Mouse (Mus musculus) intestine, postnatal 0 days (tissue): ENCODE results near the gene Gm10668. TPM values are rescaled to one million over a fixed set of nuclear protein-coding genes. Genes with fewer than 3 reads are reported as not detected.
"Not testable (repeated sequence)": the region's sequence is repeated elsewhere in the genome, so short reads cannot be mapped to it uniquely, and the experiment has no call there.

Experiments
- ATAC-seq: fragments of 200-750 bp; cut with Nextera tagmentation; 2 replicates; pipeline ENCODE4 v1.8.0; 2017; ENCODE audit warnings: mild to moderate bottlenecking, moderate TSS enrichment, moderate library complexity
- H3K27ac ChIP-seq: fragments of 300-500 bp; sonication (generic); 2 replicates; pipeline ENCODE4 v1.5.1; 2014; ENCODE audit warnings: mild to moderate bottlenecking, low read depth, low read length, moderate library complexity
- H3K27me3 ChIP-seq: fragments of 300-500 bp; sonication (generic); replicated peaks from 2 replicates; pipeline ENCODE4 v1.6.1; 2014; ENCODE audit warnings: low read length, mixed read lengths; ENCODE audit not compliant: control insufficient read depth, insufficient read depth
- H3K36me3 ChIP-seq: fragments of 300-500 bp; sonication (generic); 2 replicates; pipeline ENCODE4 v1.6.1; 2014; ENCODE audit warnings: mild to moderate bottlenecking, moderate library complexity; ENCODE audit not compliant: control insufficient read depth, insufficient read depth
- H3K4me1 ChIP-seq: fragments of 300-500 bp; sonication (generic); replicated peaks from 2 replicates; pipeline ENCODE4 v1.6.1; 2014; ENCODE audit warnings: antibody characterized with exemption, low read length, mixed read lengths; ENCODE audit not compliant: control insufficient read depth, insufficient read depth
- H3K4me2 ChIP-seq: fragments of 300-500 bp; sonication (generic); replicated peaks from 2 replicates; pipeline ENCODE4 v1.6.1; 2014; ENCODE audit warnings: low read depth, mild to moderate bottlenecking, moderate library complexity
- H3K4me3 ChIP-seq: fragments of 300-500 bp; sonication (generic); 2 replicates; pipeline ENCODE4 v1.5.1; 2014; ENCODE audit warnings: low read depth, low read length
- H3K9ac ChIP-seq: fragments of 300-500 bp; sonication (generic); 2 replicates; pipeline ENCODE4 v1.6.1; 2014; ENCODE audit warnings: mild to moderate bottlenecking, low read depth, low read length
- H3K9me3 ChIP-seq: fragments of 300-500 bp; sonication (generic); 2 replicates; pipeline ENCODE4 v1.6.1; 2016; ENCODE audit warnings: mixed run types; ENCODE audit not compliant: control insufficient read depth
- whole genome bisulfite sequencing: fragments of 180-500 bp; shearing (Covaris S2); extraction: QIAGEN DNeasy Blood & Tissue Kit; methylation state at CpG from one replicate; pipeline ENCODE4 v1.1.7; 2014; 5-methylcytosine and 5-hydroxymethylcytosine counted together
- polyA plus RNA-seq: library from polyadenylated mRNA; unstranded; fragments of >200 nt; fragmentation: Nextera tagmentation; extraction: Ambion mirVana; gene quantifications from 2 replicates; pipeline ENCODE4 v1.2.1, GENCODE M21; 2015

Gene Gm10668
- polyA plus RNA-seq: not detected in 2 replicates

GRCm38 (mm10) chr7:20730524-20730923 is at the start of gene Gm10668:
TSS of gene Gm10668 (minus strand) at chr7:20730624.
- H3K9me3 ChIP-seq, H3K27me3 ChIP-seq, H3K36me3 ChIP-seq, H3K4me1 ChIP-seq, ATAC-seq, H3K4me3 ChIP-seq, H3K27ac ChIP-seq, H3K4me2 ChIP-seq, H3K9ac ChIP-seq: not testable (repeated sequence)
- WGBS: no CpG with 5 or more reads among the region's 1 CpGs

DNA sequence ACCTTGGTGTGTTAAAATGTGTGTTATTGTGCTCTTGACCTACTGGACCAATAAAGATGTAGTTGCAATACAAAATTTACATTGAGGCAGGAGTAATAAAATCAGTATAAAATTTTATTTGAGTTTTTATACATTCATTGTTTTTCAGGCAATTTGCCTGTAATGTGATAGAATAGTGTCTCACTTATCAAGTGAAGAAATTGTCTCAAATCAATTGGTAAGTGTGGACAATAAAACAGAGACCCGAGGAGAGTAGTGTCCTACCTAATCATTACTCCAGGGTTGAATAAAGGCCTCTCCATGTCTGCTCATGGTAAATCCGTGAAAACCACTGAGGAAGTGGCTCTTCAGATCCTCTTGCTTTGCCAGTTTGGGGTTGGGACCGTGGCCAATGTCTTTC is 40.5 kb upstream of the Gm10668 start, which contains the start of gene Vmn1r112:
Vmn1r112 (plus strand) TSS at position 301 of the 400 bp plus-strand sequence.
- H3K9me3 ChIP-seq: not testable (repeated sequence)

GRCm38 (mm10) chr7:20703116-20703515 is 27.3 kb downstream of the Gm10668 start, which contains the start of gene Vmn1r111:
TSS of gene Vmn1r111 (minus strand) at chr7:20703216.
- not testable (repeated sequence) for H3K4me1 ChIP-seq, H3K4me2 ChIP-seq, H3K9ac ChIP-seq, H3K9me3 ChIP-seq, ATAC-seq, H3K36me3 ChIP-seq, H3K27me3 ChIP-seq, H3K4me3 ChIP-seq, H3K27ac ChIP-seq
- WGBS: no CpG with 5 or more reads among the region's 2 CpGs

More for the DNA sequence above, 40.5 kb upstream of the Gm10668 start, which contains the start of gene Vmn1r112:
- not testable (repeated sequence) for H3K36me3 ChIP-seq, H3K4me1 ChIP-seq, H3K4me2 ChIP-seq, H3K4me3 ChIP-seq, H3K27me3 ChIP-seq, H3K9ac ChIP-seq, H3K27ac ChIP-seq, ATAC-seq
- WGBS: no CpG with 5 or more reads among the region's 3 CpGs

Other genes with a start within 250 kb of the Gm10668 start
- not detected in 2 replicates for gene Vmn1r103, start 220.1 kb downstream of the Gm10668 start, polyA plus RNA-seq
- gene Vmn1r104, start 196.8 kb downstream of the Gm10668 start, polyA plus RNA-seq: not detected in 2 replicates
- not detected in 2 replicates for gene Gm5726, start 184.9 kb downstream of the Gm10668 start, polyA plus RNA-seq
- gene Gm4141, start 154.4 kb downstream of the Gm10668 start, polyA plus RNA-seq: not detected in 2 replicates
- not detected in 2 replicates for gene Gm4513, start 131.6 kb downstream of the Gm10668 start, polyA plus RNA-seq
- not detected in 2 replicates for gene Vmn1r107, start 61.7 kb downstream of the Gm10668 start, polyA plus RNA-seq
- not detected in 2 replicates for gene Vmn1r111, start 27.4 kb downstream of the Gm10668 start, polyA plus RNA-seq
- not detected in 2 replicates for gene Vmn1r112, start 40.6 kb upstream of the Gm10668 start, polyA plus RNA-seq
- not detected in 2 replicates for gene Vmn1r113, start 56.7 kb upstream of the Gm10668 start, polyA plus RNA-seq
- not detected in 2 replicates for gene Vmn1r114, start 81.6 kb upstream of the Gm10668 start, polyA plus RNA-seq
- not detected in 2 replicates for gene Vmn1r115, start 114.4 kb upstream of the Gm10668 start, polyA plus RNA-seq
- not detected in 2 replicates for gene Vmn1r116, start 141.6 kb upstream of the Gm10668 start, polyA plus RNA-seq
- gene Vmn1r117, start 153.5 kb upstream of the Gm10668 start, polyA plus RNA-seq: not detected in 2 replicates
- not detected in 2 replicates for gene Vmn1r118, start 181.7 kb upstream of the Gm10668 start, polyA plus RNA-seq